Mouse (Mus musculus): ENCODE data around the gene Zbtb25. TPM values are rescaled to one million over a fixed set of nuclear protein-coding genes. Genes with fewer than 3 reads are reported as not detected.

Zbtb25 gene
- total and polyA plus RNA-seq, 3 experiments, result 5.5 to 12.3 TPM; not detected in 1

DNA sequence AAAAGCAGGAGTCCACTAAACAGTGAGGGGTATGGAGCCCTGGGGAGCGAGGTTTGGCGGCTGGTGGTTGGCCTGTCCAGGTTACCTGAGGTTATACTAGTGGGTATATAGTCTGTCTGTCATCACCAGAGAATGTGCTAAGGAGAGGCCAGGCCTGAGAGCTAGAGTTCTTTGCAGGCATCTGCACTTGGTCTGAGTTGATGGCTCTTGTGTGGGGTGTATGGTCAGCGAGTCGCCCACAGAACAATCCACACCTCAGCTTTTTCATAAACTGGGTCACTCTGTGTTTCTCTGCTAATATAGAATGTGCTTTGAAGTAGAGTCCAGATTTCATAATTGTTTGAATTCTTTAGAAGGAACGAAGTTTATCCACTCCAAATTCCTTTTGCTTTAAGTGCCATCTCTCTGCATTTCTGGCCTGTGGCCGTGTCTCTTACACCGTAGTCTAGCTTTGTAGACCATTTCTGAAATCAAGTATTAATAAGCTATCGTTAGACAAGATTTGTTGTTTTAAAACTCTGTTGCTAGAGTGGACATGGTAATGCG is 70.0 kb downstream of the Zbtb25 start:
- H3K27ac ChIP-seq (ENCODE audit: control insufficient read depth, low read depth, low read length), result no peak overlapping the region
- no peaks in the 10 kb centered on the region for H3K27me3 ChIP-seq (ENCODE audit: control insufficient read depth in 1 of 2, insufficient read depth in 2 of 2, low read length in 2 of 2)
- no peaks in the 10 kb centered on the region for H3K9me3 ChIP-seq (replicated peaks; ENCODE audit: insufficient read depth, low read length)
- H3K4me1 ChIP-seq (ENCODE audit: control insufficient read depth in 1 of 2, insufficient read depth in 2 of 2, low read length in 2 of 2), result no peaks in the 10 kb centered on the region
- no peak overlapping the region for H3K4me3 ChIP-seq (ENCODE audit: control insufficient read depth in 1 of 2, insufficient read depth in 1 of 2, low read depth in 2 of 2, low read length in 2 of 2)
- no peaks in the 10 kb centered on the region for H3K79me2 ChIP-seq (ENCODE audit: control insufficient read depth, insufficient read depth, low read length, poor library complexity)
- TF ChIP-seq MXI1 (IDR thresholded peaks at IDR 0.05; ENCODE audit: low read depth, low read length) (no peak), ETS1 (IDR thresholded peaks at IDR 0.05; ENCODE audit: low read depth, low read length) (no peak), SIN3A (IDR thresholded peaks at IDR 0.05; ENCODE audit: low read length) (no peak), E2F4 (IDR thresholded peaks at IDR 0.05; ENCODE audit: borderline replicate concordance, low read depth, low read length) (no peak), EP300 (IDR thresholded peaks at IDR 0.05; ENCODE audit: low read depth in 1 of 2, low read length in 2 of 2) (no peak), MAX (IDR thresholded peaks at IDR 0.05; ENCODE audit: low read length) (no peak), TAL1 (IDR thresholded peaks at IDR 0.05; ENCODE audit: low read length) (no peak)
- H3K9ac ChIP-seq (ENCODE audit: control insufficient read depth, low read depth, low read length, poor library complexity, severe bottlenecking), result no peak overlapping the region
- DNase-seq (ENCODE audit: low read depth, low spot score), result no peak
- peaks cover 0 to 45% of the 10 kb centered on the region in 2 experiments; a peak in 2 of 4 replicates for H3K36me3 ChIP-seq (ENCODE audit: control insufficient read depth in 1 of 2, insufficient read depth in 2 of 2, low read length in 2 of 2)

DNA sequence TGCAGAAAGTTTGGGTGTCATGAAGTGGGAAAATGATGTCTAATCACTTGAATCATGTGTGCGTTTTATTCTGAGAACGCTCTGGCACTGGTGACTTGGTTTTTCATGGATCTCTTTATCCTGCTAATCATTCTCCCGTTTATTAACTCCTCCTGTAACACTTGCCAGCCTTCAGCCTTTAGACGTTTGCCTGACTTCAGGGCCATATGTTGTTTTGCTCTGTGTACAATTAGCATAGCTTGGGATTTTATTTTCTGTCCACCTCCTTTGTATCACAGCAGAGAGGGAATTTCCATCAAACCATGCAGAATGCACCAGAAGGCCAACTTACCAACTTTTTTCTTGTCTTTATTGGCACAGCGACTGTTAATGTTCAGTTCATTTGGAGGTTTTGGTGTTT is 71.6 kb downstream of the Zbtb25 start:
- no peak for TF ChIP-seq ZNF384 (IDR thresholded peaks at IDR 0.05; ENCODE audit: low read depth, low read length)
- TF ChIP-seq SIN3A (IDR thresholded peaks at IDR 0.05; ENCODE audit: low read length), result no peak
- no peak for TF ChIP-seq CHD1 (IDR thresholded peaks at IDR 0.05; ENCODE audit: low read depth, low read length)
- TF ChIP-seq RCOR1 (IDR thresholded peaks at IDR 0.05; ENCODE audit: low read depth, low read length), result no peak
- TF ChIP-seq CTCF (IDR thresholded peaks at IDR 0.05 in 2 of 3, conservative IDR thresholded peaks at IDR 0.05 in 1 of 3; ENCODE audit: control insufficient read depth in 1 of 3, insufficient read depth in 1 of 3, low read depth in 2 of 3, low read length in 3 of 3, poor library complexity in 1 of 3, severe bottlenecking in 1 of 3), result no peak
- no peak for TF ChIP-seq POLR2A (IDR thresholded peaks at IDR 0.05; ENCODE audit: control insufficient read depth in 1 of 2, insufficient read depth in 1 of 2, low read depth in 1 of 2, low read length in 2 of 2, poor library complexity in 1 of 2)
- TF ChIP-seq SMC3 (IDR thresholded peaks at IDR 0.05; ENCODE audit: low read depth, low read length), result no peak
- TF ChIP-seq MYB (IDR thresholded peaks at IDR 0.05; ENCODE audit: low read depth, low read length), result no peak
- no peak for TF ChIP-seq GABPA (IDR thresholded peaks at IDR 0.05; ENCODE audit: low read depth, low read length)
- TF ChIP-seq EP300 (IDR thresholded peaks at IDR 0.05; ENCODE audit: low read depth in 1 of 2, low read length in 2 of 2), result no peak
- TF ChIP-seq E2F4 (IDR thresholded peaks at IDR 0.05; ENCODE audit: borderline replicate concordance, low read depth, low read length), result no peak
- TF ChIP-seq CHD2 (IDR thresholded peaks at IDR 0.05; ENCODE audit: low read length), result no peak
- TF ChIP-seq USF1 (IDR thresholded peaks at IDR 0.05; ENCODE audit: low read depth, low read length), result no peak
- no peak for TF ChIP-seq GATA1 (IDR thresholded peaks at IDR 0.05; ENCODE audit: low read depth, low read length)
- TF ChIP-seq JUND (IDR thresholded peaks at IDR 0.05; ENCODE audit: low read depth, low read length), result no peak
- no peak for TF ChIP-seq USF2 (IDR thresholded peaks at IDR 0.05; ENCODE audit: borderline replicate concordance in 1 of 2, insufficient read depth in 1 of 2, low read depth in 1 of 2, low read length in 2 of 2)
- TF ChIP-seq ELF1 (IDR thresholded peaks at IDR 0.05; ENCODE audit: low read depth, low read length), result no peak
- TF ChIP-seq ZC3H11A (IDR thresholded peaks at IDR 0.05; ENCODE audit: low read depth, low read length), result no peak
- H3K27ac ChIP-seq (ENCODE audit: control insufficient read depth, low read depth, low read length), result no peak overlapping the region
- H3K27me3 ChIP-seq (ENCODE audit: control insufficient read depth in 1 of 2, insufficient read depth in 2 of 2, low read length in 2 of 2), result no peaks in the 10 kb centered on the region
- no peak overlapping the region for H3K4me3 ChIP-seq (ENCODE audit: control insufficient read depth in 1 of 2, insufficient read depth in 1 of 2, low read depth in 2 of 2, low read length in 2 of 2)
- H3K36me3 ChIP-seq (ENCODE audit: control insufficient read depth in 1 of 2, insufficient read depth in 2 of 2, low read length in 2 of 2), result peaks cover 0 to 55% of the 10 kb centered on the region in 2 experiments; a peak in 2 of 4 replicates
- H3K9me3 ChIP-seq (replicated peaks; ENCODE audit: insufficient read depth, low read length), result no peaks in the 10 kb centered on the region
- H3K4me1 ChIP-seq (ENCODE audit: control insufficient read depth in 1 of 2, insufficient read depth in 2 of 2, low read length in 2 of 2), result no peaks in the 10 kb centered on the region
- no peak overlapping the region for H3K9ac ChIP-seq (ENCODE audit: control insufficient read depth, low read depth, low read length, poor library complexity, severe bottlenecking)
- DNase-seq (ENCODE audit: low read depth, low spot score), result no peak
- H3K79me2 ChIP-seq (ENCODE audit: control insufficient read depth, insufficient read depth, low read length, poor library complexity), result no peaks in the 10 kb centered on the region

Other genes starting within 250 kb of the Zbtb25 start
- not detected in 2 replicates for gene Esr2, start 192.3 kb downstream of the Zbtb25 start, total RNA-seq (2012; rRNA removed)
- under 1 TPM in 1 of 2 experiments, not detected in 1; 0.03 TPM for gene Esr2, start 192.3 kb downstream of the Zbtb25 start, polyA plus RNA-seq (2012; ENCODE audit: insufficient read depth in 1 of 2, insufficient read length in 2 of 2, low read depth in 1 of 2, low replicate concordance in 2 of 2, missing spikeins in 1 of 2)
- gene Tex21, start 122.9 kb downstream of the Zbtb25 start, total RNA-seq (2012; rRNA removed), result 5.0 and 6.7 TPM in 2 replicates
- gene Tex21, start 122.9 kb downstream of the Zbtb25 start, polyA plus RNA-seq (2012; ENCODE audit: insufficient read depth in 1 of 2, insufficient read length in 2 of 2, low read depth in 1 of 2, low replicate concordance in 2 of 2, missing spikeins in 1 of 2), result 1 to 10 TPM in 1 of 2 experiments, not detected in 1; 4.4 TPM
- 217 and 231 TPM in 2 replicates for gene Mthfd1, start 114.3 kb downstream of the Zbtb25 start, total RNA-seq (2012; rRNA removed)
- gene Mthfd1, start 114.3 kb downstream of the Zbtb25 start, polyA plus RNA-seq (2012; ENCODE audit: insufficient read depth in 1 of 2, insufficient read length in 2 of 2, low read depth in 1 of 2, low replicate concordance in 2 of 2, missing spikeins in 1 of 2), result 100 to 1,000 TPM in 1 of 2 experiments, not detected in 1; 208 TPM
- gene Akap5, start 44.7 kb downstream of the Zbtb25 start, total RNA-seq (2012; rRNA removed), result 0.69 and 0.72 TPM in 2 replicates
- gene Akap5, start 44.7 kb downstream of the Zbtb25 start, polyA plus RNA-seq (2012; ENCODE audit: insufficient read depth in 1 of 2, insufficient read length in 2 of 2, low read depth in 1 of 2, low replicate concordance in 2 of 2, missing spikeins in 1 of 2), result under 1 TPM in 1 of 2 experiments, not detected in 1; 0.65 TPM
- 6.3 and 7.0 TPM in 2 replicates for gene Zbtb1, start 664 bp upstream of the Zbtb25 start, total RNA-seq (2012; rRNA removed)
- gene Zbtb1, start 664 bp upstream of the Zbtb25 start, polyA plus RNA-seq (2012; ENCODE audit: insufficient read depth in 1 of 2, insufficient read length in 2 of 2, low read depth in 1 of 2, low replicate concordance in 2 of 2, missing spikeins in 1 of 2), result 1 to 10 TPM in 1 of 2 experiments, not detected in 1; 5.1 TPM
- 5.3 and 6.6 TPM in 2 replicates for gene Hspa2, start 34.6 kb upstream of the Zbtb25 start, total RNA-seq (2012; rRNA removed)
- gene Hspa2, start 34.6 kb upstream of the Zbtb25 start, polyA plus RNA-seq (2012; ENCODE audit: insufficient read depth in 1 of 2, insufficient read length in 2 of 2, low read depth in 1 of 2, low replicate concordance in 2 of 2, missing spikeins in 1 of 2), result 1 to 10 TPM in 1 of 2 experiments, not detected in 1; 9.3 TPM
- gene Ppp1r36, start 47.9 kb upstream of the Zbtb25 start, total RNA-seq (2012; rRNA removed), result not detected in 2 replicates
- not detected for gene Ppp1r36, start 47.9 kb upstream of the Zbtb25 start, polyA plus RNA-seq (2012; ENCODE audit: insufficient read depth in 1 of 2, insufficient read length in 2 of 2, low read depth in 1 of 2, low replicate concordance in 2 of 2, missing spikeins in 1 of 2)
- gene Plekhg3, start 161.3 kb upstream of the Zbtb25 start, total RNA-seq (2012; rRNA removed), result 0.92 and 1.9 TPM in 2 replicates
- gene Plekhg3, start 161.3 kb upstream of the Zbtb25 start, polyA plus RNA-seq (2012; ENCODE audit: insufficient read depth in 1 of 2, insufficient read length in 2 of 2, low read depth in 1 of 2, low replicate concordance in 2 of 2, missing spikeins in 1 of 2), result 1 to 10 TPM in 1 of 2 experiments, not detected in 1; 7.0 TPM